Comparison of ENCODE assay signal across 8 mouse cellular contexts in genomic region chr12:70969485-70970184, GRCm38 (mm10). TPM values are rescaled to one million over a fixed set of nuclear protein-coding genes. Genes with fewer than 3 reads are reported as not detected.
DNase-seq lines count a peak whose midpoint lies in the region; ATAC-seq and TF ChIP-seq lines count a peak whose summit lies in the region.

No protein-coding gene starts in this region.

- no peak overlapping the region; the same call in none of the 2 replicates for H3K9ac ChIP-seq in hindbrain, embryonic 16.5 days (ENCODE audit: low read depth, low read length)

- no peaks in the 10 kb centered on the region for H3K36me3 ChIP-seq in hindbrain, embryonic 16.5 days (ENCODE audit: control insufficient read depth, insufficient read depth, low read length)

- peak overlapping the region; percentile 76 for H3K27ac ChIP-seq in hindbrain, embryonic 16.5 days (ENCODE audit: low read depth, low read length)

- no peak for DNase-seq in Patski (ENCODE audit: low read depth, low spot score)
- DNase-seq in cerebellum, adult 9-10 months, result peak; percentile 87
- DNase-seq in frontal cortex, adult 2 months (ENCODE audit: extremely low spot score in 1 of 2, low spot score in 1 of 2), result peak; percentile 49 to 76
- peak; percentile 54 for DNase-seq in left cerebral cortex, adult 11 months (ENCODE audit: low spot score)
- DNase-seq in lung, postnatal 36 days, result peak; percentile 78
- peak; percentile 60 for DNase-seq in right cerebral cortex, adult 18-20 months
- DNase-seq in urinary bladder, postnatal 36 days (ENCODE audit: low spot score in 2 of 2), result peak; percentile 37 to 50

- TF ChIP-seq CTCF in Patski (IDR thresholded peaks at IDR 0.05), result peak; percentile 60

- no peaks in the 10 kb centered on the region for H3K9me3 ChIP-seq in hindbrain, embryonic 16.5 days (ENCODE audit: control insufficient read depth, low read length)

- peak overlapping the region; percentile 42 for H3K4me3 ChIP-seq in hindbrain, embryonic 16.5 days (ENCODE audit: low read length)

- H3K4me1 ChIP-seq in hindbrain, embryonic 16.5 days (ENCODE audit: control insufficient read depth, insufficient read depth, low read depth, low read length), result no peaks in the 10 kb centered on the region; the same call in 1 of the 2 replicates

- ATAC-seq in Patski, result no peak
- no peak for ATAC-seq in hindbrain, embryonic 16.5 days

- no peaks in the 10 kb centered on the region for H3K27me3 ChIP-seq in Patski
- H3K27me3 ChIP-seq in hindbrain, embryonic 16.5 days (replicated peaks; ENCODE audit: control insufficient read depth, insufficient read depth, low read length), result no peaks in the 10 kb centered on the region

- CTCF ChIA-PET in Patski (lab: Charles Lee), result interaction anchor here (1.2 to 1.4 kb wide), 4 partner anchors 12 to 1032 kb away, joined by 3 to 5 read pairs (median 3); partner anchors contain the start of gene Arid4a

- peak overlapping the region; percentile 54 for H3K4me2 ChIP-seq in hindbrain, embryonic 16.5 days (ENCODE audit: low read length)

- in situ Hi-C loops in Patski (cut with MboI; ENCODE audit: low pct_unique_long_range_greater_than_20kb), result no loop called here

- WGBS in hindbrain, embryonic 16.5 days, result 3% methylated on average over 17 of the region's 17 CpGs

- POLR2A ChIA-PET in Patski (lab: Charles Lee), result interaction anchor here (0.6 to 0.7 kb wide), 3 partner anchors 172 to 1394 kb away, joined by 3 to 6 read pairs (median 3); no protein-coding TSS in a partner anchor

RNA-seq across cellular contexts. Expression of gene Psma3, which starts 4.8 kb away (rescaled TPM):
- polyA plus RNA-seq in Patski (2021), result 201 TPM
- 178 and 196 TPM in 2 replicates for polyA plus RNA-seq in frontal cortex, adult 2 months (2012; rRNA removed)
- polyA plus RNA-seq in hindbrain, embryonic 16.5 days (2015; fragmentation: Nextera tagmentation; extraction: Ambion mirVana), result 489 and 503 TPM in 2 replicates

RNA-seq across cellular contexts. Expression of gene Actr10, which starts 32.0 kb away (rescaled TPM):
- 203 TPM for polyA plus RNA-seq in Patski (2021)
- 70.7 and 78.0 TPM in 2 replicates for polyA plus RNA-seq in frontal cortex, adult 2 months (2012; rRNA removed)
- 172 and 196 TPM in 2 replicates for polyA plus RNA-seq in hindbrain, embryonic 16.5 days (2015; fragmentation: Nextera tagmentation; extraction: Ambion mirVana)

RNA-seq across cellular contexts. Expression of gene Arid4a, which starts 46.2 kb away (rescaled TPM):
- polyA plus RNA-seq in Patski (2021), result 17.3 TPM
- 22.2 and 23.2 TPM in 2 replicates for polyA plus RNA-seq in frontal cortex, adult 2 months (2012; rRNA removed)
- polyA plus RNA-seq in hindbrain, embryonic 16.5 days (2015; fragmentation: Nextera tagmentation; extraction: Ambion mirVana), result 41.4 and 41.7 TPM in 2 replicates
